Mouse (Mus musculus): ENCODE results near the gene Prdm10.

- TF ChIP-seq GATA1 (IDR thresholded peaks at IDR 0.05; ENCODE audit: low read length) (no peak), TAL1 (IDR thresholded peaks at IDR 0.05; ENCODE audit: low read length) (no peak)
Measured at GRCm38 (mm10) chr9:31363698-31364609, 83.6 kb downstream of the Prdm10 start.
